Mouse (Mus musculus) small intestine, adult 2 months (tissue): ENCODE measurements around the gene 4921536K21Rik.

Experiments
- CTCF ChIP-seq: fragments of 200-500 bp; IDR thresholded peaks from 2 replicates; pipeline ENCODE4 v1.5.1; 2012; ENCODE audit warnings: low read depth, mild to moderate bottlenecking, control low read depth, inconsistent platforms, low read length, moderate library complexity, mixed read lengths; ENCODE audit not compliant: insufficient replicate concordance, insufficient read length; ENCODE audit errors: extremely low read depth
- POLR2A ChIP-seq: fragments of 200-500 bp; IDR thresholded peaks from 2 replicates; pipeline ENCODE4 v1.6.1; 2012; ENCODE audit warnings: low read depth, mild to moderate bottlenecking, control low read depth, inconsistent platforms, low read length, moderate library complexity

DNA sequence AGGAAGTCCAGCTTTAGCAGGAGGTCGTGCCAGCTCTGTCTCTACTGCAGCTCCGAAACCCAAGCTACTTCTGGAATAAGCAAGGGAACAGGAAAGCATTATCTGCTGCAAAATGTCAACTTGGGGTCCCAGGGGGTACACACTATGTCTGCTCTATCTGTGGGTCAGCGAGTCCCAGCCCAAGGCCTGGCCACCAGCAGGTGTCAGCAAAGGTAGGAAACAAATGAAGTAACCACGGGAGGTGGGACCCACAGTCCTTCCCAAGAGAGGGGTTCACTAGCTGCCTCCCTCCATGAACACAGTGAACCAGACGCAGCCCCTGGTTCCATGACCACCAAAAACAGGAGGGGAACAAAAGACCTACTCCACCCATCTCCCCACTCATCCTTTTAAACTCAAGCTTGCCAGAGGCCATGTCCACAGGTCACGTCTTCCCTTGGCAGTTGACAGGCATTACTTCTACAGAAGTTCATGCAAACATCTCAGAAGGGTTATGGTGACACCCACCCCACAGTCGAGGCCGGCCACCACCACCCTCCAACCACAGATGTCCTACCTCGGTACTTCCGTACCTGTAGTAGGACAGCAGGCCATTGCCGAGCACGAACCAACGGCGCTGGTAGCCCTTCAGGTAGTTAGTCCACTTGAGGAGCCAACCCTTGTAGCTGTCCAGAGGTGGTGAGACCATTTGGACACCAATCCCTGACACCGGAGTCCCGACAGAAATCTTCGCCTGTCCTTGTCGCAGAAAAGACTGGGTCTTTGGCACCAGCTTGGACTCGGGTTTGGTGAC is 32.0 kb downstream of the 4921536K21Rik start:
- no peak for TF ChIP-seq CTCF
- TF ChIP-seq POLR2A: no peak
